Mouse (Mus musculus): ENCODE results near the gene Angel2. TPM values are rescaled to one million over a fixed set of nuclear protein-coding genes. Genes with fewer than 3 reads are reported as not detected.

Gene Angel2
- polyA plus RNA-seq, 1 experiment: 17.7 TPM

GRCm38 (mm10) chr1:190968010-190968409, 43.1 kb downstream of the Angel2 start:
- Histone ChIP-seq H3K4me2 (ENCODE audit: low read depth) (no peak overlapping the region), H3K27me3 (ENCODE audit: control insufficient read depth, insufficient read depth, insufficient read length) (no peaks in the 10 kb centered on the region), H3ac (ENCODE audit: control insufficient read depth, insufficient read length) (no peak overlapping the region), H3K79me2 (ENCODE audit: control insufficient read depth, insufficient read depth) (no peaks in the 10 kb centered on the region), H3K4me3 (no peak overlapping the region), H3K36me3 (ENCODE audit: control insufficient read depth, insufficient read depth) (peaks cover 34% of the 10 kb centered on the region)
- TF ChIP-seq TCF12 (IDR thresholded peaks at IDR 0.05; ENCODE audit: insufficient read depth, poor library complexity, severe bottlenecking): no peak
- no peak for TF ChIP-seq USF1 (IDR thresholded peaks at IDR 0.05; ENCODE audit: low read depth)
- no peak for TF ChIP-seq CEBPB (IDR thresholded peaks at IDR 0.05; ENCODE audit: insufficient read depth, poor library complexity, severe bottlenecking)
- no peak for TF ChIP-seq MYOG (IDR thresholded peaks at IDR 0.05; ENCODE audit: control insufficient read depth in 1 of 3, insufficient read depth in 1 of 3, insufficient read length in 2 of 3, low read depth in 2 of 3)
- no peak for TF ChIP-seq MYOD1 (IDR thresholded peaks at IDR 0.05; ENCODE audit: control insufficient read depth in 1 of 3, insufficient read length in 2 of 3, low read depth in 2 of 3)
- TF ChIP-seq POLR2AphosphoS2 (IDR thresholded peaks at IDR 0.05; ENCODE audit: insufficient read length, low read depth): no peak
- no peak for TF ChIP-seq E2F4 (IDR thresholded peaks at IDR 0.05; ENCODE audit: insufficient read depth)
- no peak for TF ChIP-seq MAX (IDR thresholded peaks at IDR 0.05; ENCODE audit: low read depth)
- no peak for TF ChIP-seq SRF (IDR thresholded peaks at IDR 0.05; ENCODE audit: control insufficient read depth, insufficient read length, low read depth)
- TF ChIP-seq REST (IDR thresholded peaks at IDR 0.05; ENCODE audit: insufficient read depth, insufficient read length): no peak
- no peak for TF ChIP-seq POLR2A (IDR thresholded peaks at IDR 0.05; ENCODE audit: insufficient read length, low read depth)
- TF ChIP-seq TCF3 (IDR thresholded peaks at IDR 0.05; ENCODE audit: insufficient read length, low read depth): no peak

DNA sequence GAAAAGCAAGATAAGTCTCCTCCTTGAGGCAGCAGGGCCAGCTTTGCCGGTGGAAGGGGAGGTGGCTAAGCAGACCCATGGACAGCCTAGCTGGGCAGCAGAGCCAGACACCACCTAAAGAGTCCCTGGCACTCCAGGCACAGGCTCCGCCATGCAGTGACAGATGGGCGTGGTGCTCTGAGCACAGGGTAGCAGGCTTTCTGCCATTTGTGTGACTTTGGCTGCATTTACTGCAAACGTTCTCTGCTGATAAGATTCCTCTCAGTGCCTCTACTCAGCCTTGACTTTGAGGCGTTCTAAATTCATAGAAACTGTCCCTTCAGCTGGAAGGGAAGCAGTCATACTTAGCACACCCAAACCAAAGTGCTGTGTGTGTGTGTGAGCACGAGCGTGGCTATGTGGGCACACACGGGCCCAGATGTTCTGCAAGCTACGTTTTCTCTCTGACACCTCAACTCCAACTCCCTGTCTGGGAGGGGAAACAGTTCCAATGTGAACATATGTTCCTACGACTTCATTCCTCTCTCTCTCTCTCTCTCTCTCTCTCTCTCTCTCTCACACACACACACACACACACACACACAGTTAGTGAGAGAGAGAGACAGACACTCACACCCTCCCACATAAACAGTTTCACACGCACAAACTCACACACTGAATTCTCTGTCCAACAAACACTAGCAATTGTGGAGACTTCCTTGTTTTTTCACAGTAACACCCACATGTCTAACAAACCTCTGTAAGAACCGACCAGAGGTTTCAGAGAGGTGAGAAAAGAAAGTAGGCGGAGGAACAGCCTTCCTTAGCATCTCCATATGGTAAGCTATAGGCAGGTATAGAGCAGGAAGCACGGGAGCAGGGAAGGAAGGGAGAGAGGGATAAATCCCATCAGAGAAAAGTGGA, 47.0 kb downstream of the Angel2 start:
- Histone ChIP-seq H3ac (ENCODE audit: control insufficient read depth, insufficient read length) (no peak overlapping the region), H3K4me2 (ENCODE audit: low read depth) (peak overlapping the region; percentile 53), H3K27me3 (ENCODE audit: control insufficient read depth, insufficient read depth, insufficient read length) (no peaks in the 10 kb centered on the region), H3K36me3 (ENCODE audit: control insufficient read depth, insufficient read depth) (peaks cover 23% of the 10 kb centered on the region), H3K79me2 (ENCODE audit: control insufficient read depth, insufficient read depth) (peaks cover 13% of the 10 kb centered on the region), H3K4me3 (no peak overlapping the region)
- TF ChIP-seq MYOG (IDR thresholded peaks at IDR 0.05; ENCODE audit: control insufficient read depth in 1 of 3, insufficient read depth in 1 of 3, insufficient read length in 2 of 3, low read depth in 2 of 3) (peak in 1 of 3 experiments; percentile 68), E2F4 (IDR thresholded peaks at IDR 0.05; ENCODE audit: insufficient read depth) (no peak)

DNA sequence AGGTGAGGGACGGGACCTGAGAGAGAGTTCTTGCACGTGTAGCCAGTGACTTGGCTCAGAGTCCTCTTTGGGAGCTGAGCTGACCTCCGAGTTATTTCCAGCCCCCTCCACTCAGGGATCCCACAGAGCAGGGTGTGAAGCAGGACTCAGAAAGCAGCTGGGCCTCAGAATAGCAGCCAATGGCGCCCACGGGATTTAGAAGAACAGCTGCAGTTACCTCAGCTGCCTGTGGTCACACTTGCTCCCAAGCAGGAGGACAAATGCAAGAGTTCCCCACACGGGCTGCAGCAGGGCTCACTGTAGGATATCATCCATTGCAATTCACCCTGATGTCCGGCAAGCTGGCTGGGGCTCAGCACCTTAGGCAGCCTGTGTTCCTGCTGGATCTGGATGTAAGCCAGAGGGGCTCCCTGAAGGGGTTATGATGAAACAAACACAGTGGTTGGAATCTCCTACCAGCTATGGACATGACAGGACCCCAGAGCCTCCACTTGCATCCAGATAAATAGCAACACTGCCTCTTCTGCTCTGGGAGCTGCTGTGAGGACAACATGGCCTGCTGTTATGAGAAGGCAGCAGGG, 47.8 kb downstream of the Angel2 start:
- no peaks in the 10 kb centered on the region for H3K27me3 ChIP-seq (ENCODE audit: control insufficient read depth, insufficient read depth, insufficient read length)
- no peak overlapping the region for H3ac ChIP-seq (ENCODE audit: control insufficient read depth, insufficient read length)
- TF ChIP-seq POLR2AphosphoS2 (IDR thresholded peaks at IDR 0.05; ENCODE audit: insufficient read length, low read depth) (no peak), MYOD1 (IDR thresholded peaks at IDR 0.05; ENCODE audit: control insufficient read depth in 1 of 3, insufficient read length in 2 of 3, low read depth in 2 of 3) (peak; percentile 92 to 100 (median 99)), SRF (IDR thresholded peaks at IDR 0.05; ENCODE audit: control insufficient read depth, insufficient read length, low read depth) (peak; percentile 54), CEBPB (IDR thresholded peaks at IDR 0.05; ENCODE audit: insufficient read depth, poor library complexity, severe bottlenecking) (no peak), TCF3 (IDR thresholded peaks at IDR 0.05; ENCODE audit: insufficient read length, low read depth) (peak; percentile 97), TCF12 (IDR thresholded peaks at IDR 0.05; ENCODE audit: insufficient read depth, poor library complexity, severe bottlenecking) (peak; percentile 99), MAX (IDR thresholded peaks at IDR 0.05; ENCODE audit: low read depth) (no peak), MYOG (IDR thresholded peaks at IDR 0.05; ENCODE audit: control insufficient read depth in 1 of 3, insufficient read depth in 1 of 3, insufficient read length in 2 of 3, low read depth in 2 of 3) (peak; percentile 98 to 100 (median 99))
- H3K79me2 ChIP-seq (ENCODE audit: control insufficient read depth, insufficient read depth): peaks cover 13% of the 10 kb centered on the region
- H3K36me3 ChIP-seq (ENCODE audit: control insufficient read depth, insufficient read depth): peaks cover 16% of the 10 kb centered on the region
- no peak overlapping the region for H3K4me3 ChIP-seq
- peak overlapping the region; percentile 55 for H3K4me2 ChIP-seq (ENCODE audit: low read depth)

- Histone ChIP-seq H3K27me3 (ENCODE audit: control insufficient read depth, insufficient read depth, insufficient read length) (no peaks in the 10 kb centered on the region), H3K4me3 (no peak overlapping the region), H3K79me2 (ENCODE audit: control insufficient read depth, insufficient read depth) (peaks cover 17% of the 10 kb centered on the region), H3K4me2 (ENCODE audit: low read depth) (peak overlapping the region; percentile 24), H3K36me3 (ENCODE audit: control insufficient read depth, insufficient read depth) (peaks cover 12% of the 10 kb centered on the region), H3ac (ENCODE audit: control insufficient read depth, insufficient read length) (no peak overlapping the region)
- no peak for TF ChIP-seq SRF (IDR thresholded peaks at IDR 0.05; ENCODE audit: control insufficient read depth, insufficient read length, low read depth)
- no peak for TF ChIP-seq TCF3 (IDR thresholded peaks at IDR 0.05; ENCODE audit: insufficient read length, low read depth)
- TF ChIP-seq MYOD1 (IDR thresholded peaks at IDR 0.05; ENCODE audit: control insufficient read depth in 1 of 3, insufficient read length in 2 of 3, low read depth in 2 of 3): no peak
- TF ChIP-seq USF1 (IDR thresholded peaks at IDR 0.05; ENCODE audit: low read depth): no peak
- no peak for TF ChIP-seq POLR2A (IDR thresholded peaks at IDR 0.05; ENCODE audit: insufficient read length, low read depth)
- no peak for TF ChIP-seq CEBPB (IDR thresholded peaks at IDR 0.05; ENCODE audit: insufficient read depth, poor library complexity, severe bottlenecking)
- TF ChIP-seq MYOG (IDR thresholded peaks at IDR 0.05; ENCODE audit: control insufficient read depth in 1 of 3, insufficient read depth in 1 of 3, insufficient read length in 2 of 3, low read depth in 2 of 3): no peak
- no peak for TF ChIP-seq E2F4 (IDR thresholded peaks at IDR 0.05; ENCODE audit: insufficient read depth)
- TF ChIP-seq REST (IDR thresholded peaks at IDR 0.05; ENCODE audit: insufficient read depth, insufficient read length): no peak
- TF ChIP-seq MAX (IDR thresholded peaks at IDR 0.05; ENCODE audit: low read depth): no peak
- no peak for TF ChIP-seq POLR2AphosphoS2 (IDR thresholded peaks at IDR 0.05; ENCODE audit: insufficient read length, low read depth)
- no peak for TF ChIP-seq TCF12 (IDR thresholded peaks at IDR 0.05; ENCODE audit: insufficient read depth, poor library complexity, severe bottlenecking)
Observed at GRCm38 (mm10) chr1:190974191-190974590, 49.3 kb downstream of the Angel2 start.

All from myocyte (in vitro differentiated cells).